In the genomic region with DNA sequence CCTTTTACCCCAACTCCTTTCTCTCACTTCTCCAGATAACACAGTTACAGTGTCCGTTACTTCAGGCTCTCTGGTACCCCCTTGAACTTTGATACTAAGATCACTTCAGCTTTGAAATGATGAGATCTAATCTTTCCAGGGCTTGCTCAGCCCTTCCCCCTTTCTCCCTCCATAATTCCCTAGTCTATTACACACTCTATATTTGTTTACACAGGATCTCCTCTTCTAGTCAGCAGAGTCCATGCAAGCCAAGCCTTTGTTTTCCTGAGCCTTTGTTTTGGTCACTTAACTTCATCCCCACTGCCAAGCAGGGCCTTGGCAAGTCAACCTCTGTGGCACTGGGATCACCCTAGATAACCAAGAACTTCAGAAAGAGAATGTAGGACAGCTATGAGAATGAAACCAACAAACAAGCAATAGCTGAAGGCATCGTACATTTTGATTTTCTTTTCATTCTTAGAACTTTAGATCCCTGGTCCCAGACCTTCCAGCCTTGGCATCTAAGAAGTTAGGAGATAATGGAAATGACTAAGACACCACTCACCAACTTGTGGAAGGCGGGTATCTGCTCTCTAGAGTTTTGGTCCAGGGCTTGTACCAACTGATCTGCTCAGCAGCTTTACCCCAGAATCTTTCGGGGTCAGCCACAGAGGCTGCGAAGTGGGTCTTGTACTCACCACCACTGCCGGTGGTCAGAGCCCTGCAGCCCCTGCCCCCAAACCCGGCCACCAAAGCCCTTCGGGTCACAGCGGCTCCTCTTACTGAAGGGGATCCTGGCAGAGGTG, we compare ENCODE assay signal across 8 mouse cellular contexts. TPM values are rescaled to one million over a fixed set of nuclear protein-coding genes. Genes with fewer than 3 reads are reported as not detected.
DNase-seq lines count a peak whose midpoint lies in the region; ATAC-seq and TF ChIP-seq lines count a peak whose summit lies in the region.

No protein-coding gene starts in this region.

- 0 out of 2 replicates have a peak, but pooled peaks cover 5% of the 10 kb centered on the region for H3K4me1 ChIP-seq in heart, postnatal 0 days (ENCODE audit: control insufficient read depth, insufficient read depth)
- peaks cover 24% of the 10 kb centered on the region for H3K4me1 ChIP-seq in midbrain, embryonic 10.5 days

- peak overlapping the region; percentile 73 for H3K4me2 ChIP-seq in heart, postnatal 0 days (ENCODE audit: low read depth, low read length)

- no peak for TF ChIP-seq CTCF in Patski (IDR thresholded peaks at IDR 0.05)
- no peak for TF ChIP-seq CTCF in heart, postnatal 0 days (IDR thresholded peaks at IDR 0.05; ENCODE audit: low read depth)

- H3K9ac ChIP-seq in heart, postnatal 0 days (replicated peaks; ENCODE audit: low read depth, low read length) = peak overlapping the region; percentile 69

- 6% methylated on average over 9 of the region's 9 CpGs for WGBS in heart, postnatal 0 days
- WGBS in midbrain, embryonic 10.5 days = 5% methylated on average over 9 of the region's 9 CpGs

- H3K9me3 ChIP-seq in heart, postnatal 0 days (replicated peaks; ENCODE audit: control insufficient read depth, low read length) = no peaks in the 10 kb centered on the region
- H3K9me3 ChIP-seq in midbrain, embryonic 10.5 days (replicated peaks) = no peaks in the 10 kb centered on the region

- peak overlapping the region; percentile 72 for H3K27ac ChIP-seq in heart, postnatal 0 days (ENCODE audit: low read depth)
- H3K27ac ChIP-seq in midbrain, embryonic 10.5 days (replicated peaks) = peak overlapping the region; percentile 84

- intact Hi-C loops in heart, postnatal 25 days (cut with DNase I) = no loop called here

- TF ChIP-seq EP300 in heart, postnatal 0 days (IDR thresholded peaks at IDR 0.05; ENCODE audit: low read depth) = no peak

- no peaks in the 10 kb centered on the region for H3K36me3 ChIP-seq in heart, postnatal 0 days (replicated peaks; ENCODE audit: control insufficient read depth, insufficient read depth, low read length)
- H3K36me3 ChIP-seq in midbrain, embryonic 10.5 days = no peaks in the 10 kb centered on the region

- CTCF ChIA-PET in Patski (lab: Charles Lee) = interaction anchor here (1.6 kb wide), 1 partner anchor 12 kb away, joined by 3 read pairs; no protein-coding TSS in a partner anchor

- POLR2A ChIA-PET in Patski (lab: Charles Lee) = interaction anchor here (0.7 kb wide), 1 partner anchor 151 kb away, joined by 4 read pairs; no protein-coding TSS in a partner anchor

- peak overlapping the region; percentile 71 for H3K4me3 ChIP-seq in heart, postnatal 0 days (ENCODE audit: low read depth, low read length)
- H3K4me3 ChIP-seq in midbrain, embryonic 10.5 days = peak overlapping the region; percentile 65

- peak; percentile 85 for DNase-seq in heart, adult 11 months
- DNase-seq in heart, postnatal 25 days (ENCODE audit: low spot score) = no peak
- DNase-seq in Patski (ENCODE audit: low read depth, low spot score) = no peak
- DNase-seq in heart, postnatal 0 days (ENCODE audit: low spot score) = no peak
- DNase-seq in midbrain, embryonic 10.5 days (ENCODE audit: low spot score) = peak; percentile 12
- DNase-seq in cerebellum, adult 9-11 months = no peak
- no peak for DNase-seq in frontal cortex, postnatal 25 days (ENCODE audit: low spot score in 2 of 2)

- H3K27me3 ChIP-seq in Patski = no peaks in the 10 kb centered on the region
- no peaks in the 10 kb centered on the region for H3K27me3 ChIP-seq in heart, postnatal 0 days (ENCODE audit: control insufficient read depth, insufficient read depth, low read length)
- H3K27me3 ChIP-seq in midbrain, embryonic 10.5 days (ENCODE audit: low read depth, poor library complexity, severe bottlenecking) = no peaks in the 10 kb centered on the region

- in situ Hi-C loops in Patski (cut with MboI; ENCODE audit: low pct_unique_long_range_greater_than_20kb) = no loop called here

- peak; percentile 58 for ATAC-seq in Patski
- ATAC-seq in heart, postnatal 0 days (ENCODE audit: insufficient read depth, low read depth) = no peak; the same call in 1 of the 2 replicates
- ATAC-seq in activated CD4-positive, CD25-positive, alpha-beta regulatory T cell, adult 4 months = no peak

RNA-seq across cellular contexts. Expression of gene Acss3, which starts 0.5 kb away (rescaled TPM):
- 1 to 10 TPM; 3.6 to 3.8 TPM for total RNA-seq in heart, postnatal 25 days (2021)
- polyA plus RNA-seq in Patski (2021) = 5.5 TPM
- total RNA-seq in heart, postnatal 0 days (2014; rRNA removed; ENCODE audit: low replicate concordance) = 3.4 and 5.7 TPM in 2 replicates
- polyA plus RNA-seq in heart, postnatal 0 days (2015; fragmentation: Nextera tagmentation; extraction: Ambion mirVana) = 3.7 and 4.9 TPM in 2 replicates
- polyA plus RNA-seq in midbrain, embryonic 10.5 days (2016; fragmentation: Nextera tagmentation; extraction: Ambion mirVana) = 2.7 and 3.6 TPM in 2 replicates
- polyA plus RNA-seq in activated CD4-positive, CD25-positive, alpha-beta regulatory T cell, adult 4 months (2017; shearing (Covaris generic)) = not detected

Comparison
In these comparisons a context has a peak if more than half of its experiments do, and no peak if none do; other contexts are left out.
1. DNase-seq: peak in heart, adult 11 months (single experiment) and midbrain, embryonic 10.5 days (single experiment); none in heart, postnatal 25 days (single experiment), Patski (single experiment), heart, postnatal 0 days (single experiment), cerebellum, adult 9-11 months (single experiment) and frontal cortex, postnatal 25 days (0 of 2).